Mouse (Mus musculus) right cerebral cortex, postnatal 25 days (tissue): ENCODE results near the gene Chst14.

Experiments used
- DNase-seq: peaks from one replicate; pipeline ENCODE4 v3.0.0; 2022

The Chst14 gene

GRCm38 (mm10) chr2:118926361-118926997 is at the start of gene Chst14:
TSS of gene Chst14 (plus strand) at chr2:118926496.
- DNase-seq = peak; percentile 43

- DNase-seq = no peak
Observed at GRCm38 (mm10) chr2:118881019-118881418, 45.3 kb upstream of the Chst14 start.

GRCm38 (mm10) chr2:118881956-118882355 is 44.3 kb upstream of the Chst14 start:
- DNase-seq = no peak

- peak; percentile 86 for DNase-seq
Observed at GRCm38 (mm10) chr2:118882840-118883679, 43.2 kb upstream of the Chst14 start.

GRCm38 (mm10) chr2:118887440-118887839 is 38.9 kb upstream of the Chst14 start:
- DNase-seq = no peak

- no peak for DNase-seq
Observed at GRCm38 (mm10) chr2:118887845-118888548, 38.3 kb upstream of the Chst14 start.

- no peak for DNase-seq
Observed at GRCm38 (mm10) chr2:118891173-118891572, 35.1 kb upstream of the Chst14 start.

GRCm38 (mm10) chr2:118895990-118896913 is 30.0 kb upstream of the Chst14 start:
- no peak for DNase-seq

GRCm38 (mm10) chr2:118896914-118897291 is 29.4 kb upstream of the Chst14 start:
- no peak for DNase-seq

GRCm38 (mm10) chr2:118897392-118897791 is 28.9 kb upstream of the Chst14 start:
- no peak for DNase-seq

- DNase-seq = no peak
Observed at GRCm38 (mm10) chr2:118897808-118898207, 28.5 kb upstream of the Chst14 start.

GRCm38 (mm10) chr2:118898771-118899170 is 27.5 kb upstream of the Chst14 start:
- no peak for DNase-seq

- DNase-seq = no peak
Observed at GRCm38 (mm10) chr2:118899306-118899705, 27.0 kb upstream of the Chst14 start.

GRCm38 (mm10) chr2:118899981-118900825 is 26.1 kb upstream of the Chst14 start, which contains the start of gene Bahd1:
TSS of gene Bahd1 (plus strand) at chr2:118900377.
- DNase-seq = peak; percentile 31

GRCm38 (mm10) chr2:118900826-118901140 is 25.5 kb upstream of the Chst14 start:
- DNase-seq = no peak

GRCm38 (mm10) chr2:118901175-118902031 is 24.9 kb upstream of the Chst14 start:
- DNase-seq = peak; percentile 99

- peak; percentile 46 for DNase-seq
Observed at GRCm38 (mm10) chr2:118902051-118903025, 24.0 kb upstream of the Chst14 start.

- no peak for DNase-seq
Observed at GRCm38 (mm10) chr2:118903333-118903741, 23.0 kb upstream of the Chst14 start.

- no peak for DNase-seq
Observed at GRCm38 (mm10) chr2:118905433-118906117, 20.7 kb upstream of the Chst14 start.
